Mouse (Mus musculus) heart, adult 18-20 months (tissue): ENCODE data around the gene Runx1. TPM values are rescaled to one million over a fixed set of nuclear protein-coding genes. Genes with fewer than 3 reads are reported as not detected.

Source experiments
- DNase-seq, 2 experiments: peaks; one replicate each; pipeline ENCODE4 v3.0.0; 2021 to 2022; ENCODE audit warnings: mixed read lengths in 1 of 2
- total RNA-seq, 2 experiments: library from RNA; stranded (reverse); gene quantifications; 2 replicates each; pipeline ENCODE4 v1.2.3; 2021

Gene Runx1
- total RNA-seq, 2 experiments from 2014 or later = 1.5 to 2.9 TPM

- DNase-seq = peak; percentile 90 to 94
These were observed 127.3 kb downstream of the Runx1 start for GRCm38 (mm10) chr16:92698612-92698998.

GRCm38 (mm10) chr16:92697737-92698611 is 128.0 kb downstream of the Runx1 start:
- peak in 1 of 2 experiments; percentile 18 for DNase-seq

- DNase-seq = peak; percentile 86 to 92
These were observed 128.7 kb downstream of the Runx1 start for GRCm38 (mm10) chr16:92697227-92697736.

- peak; percentile 42 to 60 for DNase-seq
These were observed 129.4 kb downstream of the Runx1 start for GRCm38 (mm10) chr16:92696411-92697015.

GRCm38 (mm10) chr16:92695981-92696380 is 130.0 kb downstream of the Runx1 start:
- no peak for DNase-seq

GRCm38 (mm10) chr16:92695200-92695921 is 130.6 kb downstream of the Runx1 start:
- DNase-seq = peak in 1 of 2 experiments; percentile 22

- DNase-seq = no peak
These were observed 131.3 kb downstream of the Runx1 start for GRCm38 (mm10) chr16:92694496-92695106.

GRCm38 (mm10) chr16:92690759-92691158 is 135.2 kb downstream of the Runx1 start:
- DNase-seq = no peak

GRCm38 (mm10) chr16:92688941-92689340 is 137.0 kb downstream of the Runx1 start:
- no peak for DNase-seq

GRCm38 (mm10) chr16:92686978-92687377 is 139.0 kb downstream of the Runx1 start:
- DNase-seq = no peak

GRCm38 (mm10) chr16:92685766-92686315 is 140.1 kb downstream of the Runx1 start:
- DNase-seq = no peak

- no peak for DNase-seq
These were observed 141.3 kb downstream of the Runx1 start for GRCm38 (mm10) chr16:92684423-92685211.

- no peak for DNase-seq
These were observed 149.3 kb downstream of the Runx1 start for GRCm38 (mm10) chr16:92676630-92677029.

- peak in 1 of 2 experiments; percentile 23 for DNase-seq
These were observed 150.3 kb downstream of the Runx1 start for GRCm38 (mm10) chr16:92675677-92676076.

- no peak for DNase-seq
These were observed 151.0 kb downstream of the Runx1 start for GRCm38 (mm10) chr16:92674916-92675450.

- DNase-seq = no peak
These were observed 151.7 kb downstream of the Runx1 start for GRCm38 (mm10) chr16:92674121-92674816.

GRCm38 (mm10) chr16:92668807-92669206 is 157.1 kb downstream of the Runx1 start:
- no peak for DNase-seq

GRCm38 (mm10) chr16:92661757-92662156 is 164.2 kb downstream of the Runx1 start:
- DNase-seq = no peak

- no peak for DNase-seq
These were observed 169.2 kb downstream of the Runx1 start for GRCm38 (mm10) chr16:92656750-92657149.
